Mouse (Mus musculus) myocyte (in vitro differentiated cells): ENCODE measurements around the gene Pde4d.

Experiments used
- CEBPB ChIP-seq: IDR thresholded peaks from 2 replicates; pipeline ENCODE4 v1.6.1; 2011; ENCODE audit warnings: mild to moderate bottlenecking, moderate library complexity; ENCODE audit not compliant: poor library complexity, insufficient read depth, severe bottlenecking
- E2F4 ChIP-seq: IDR thresholded peaks from one replicate; pipeline ENCODE4 v1.6.1; 2011; ENCODE audit warnings: mild to moderate bottlenecking, control low read depth, moderate library complexity; ENCODE audit not compliant: insufficient read depth
- MAX ChIP-seq: IDR thresholded peaks from one replicate; pipeline ENCODE4 v1.6.1; 2011; ENCODE audit warnings: low read depth, mild to moderate bottlenecking, control low read depth
- MYOD1 ChIP-seq, 3 experiments: IDR thresholded peaks; one replicate each; pipeline ENCODE4 v1.6.1; 2011; ENCODE audit warnings: control low read depth in 2 of 3, low read depth in 2 of 3, mild to moderate bottlenecking in 2 of 3, moderate library complexity in 1 of 3; ENCODE audit not compliant: insufficient read length in 2 of 3, control insufficient read depth in 1 of 3
- MYOG ChIP-seq, 3 experiments: IDR thresholded peaks; one replicate each; pipeline ENCODE4 v1.6.1; 2011; ENCODE audit warnings: control low read depth in 2 of 3, low read depth in 2 of 3, mild to moderate bottlenecking in 2 of 3; ENCODE audit not compliant: insufficient read length in 2 of 3, control insufficient read depth in 1 of 3, insufficient read depth in 1 of 3
- POLR2A ChIP-seq: IDR thresholded peaks from one replicate; pipeline ENCODE4 v1.6.1; 2011; ENCODE audit warnings: low read depth, mild to moderate bottlenecking, control low read depth, moderate library complexity; ENCODE audit not compliant: insufficient read length
- POLR2AphosphoS2 ChIP-seq: IDR thresholded peaks from one replicate; pipeline ENCODE4 v1.6.1; 2011; ENCODE audit warnings: low read depth, control low read depth; ENCODE audit not compliant: insufficient read length
- REST ChIP-seq: IDR thresholded peaks from one replicate; pipeline ENCODE4 v1.6.1; 2011; ENCODE audit warnings: mild to moderate bottlenecking, control low read depth, moderate library complexity; ENCODE audit not compliant: insufficient read depth, insufficient read length
- SRF ChIP-seq: IDR thresholded peaks from one replicate; pipeline ENCODE4 v1.6.1; 2011; ENCODE audit warnings: low read depth; ENCODE audit not compliant: control insufficient read depth, insufficient read length
- TCF12 ChIP-seq: IDR thresholded peaks from one replicate; pipeline ENCODE4 v1.6.1; 2011; ENCODE audit warnings: mild to moderate bottlenecking, control low read depth; ENCODE audit not compliant: poor library complexity, insufficient read depth, severe bottlenecking
- USF1 ChIP-seq: IDR thresholded peaks from one replicate; pipeline ENCODE4 v1.6.1; 2011; ENCODE audit warnings: low read depth, mild to moderate bottlenecking, control low read depth, moderate library complexity

DNA sequence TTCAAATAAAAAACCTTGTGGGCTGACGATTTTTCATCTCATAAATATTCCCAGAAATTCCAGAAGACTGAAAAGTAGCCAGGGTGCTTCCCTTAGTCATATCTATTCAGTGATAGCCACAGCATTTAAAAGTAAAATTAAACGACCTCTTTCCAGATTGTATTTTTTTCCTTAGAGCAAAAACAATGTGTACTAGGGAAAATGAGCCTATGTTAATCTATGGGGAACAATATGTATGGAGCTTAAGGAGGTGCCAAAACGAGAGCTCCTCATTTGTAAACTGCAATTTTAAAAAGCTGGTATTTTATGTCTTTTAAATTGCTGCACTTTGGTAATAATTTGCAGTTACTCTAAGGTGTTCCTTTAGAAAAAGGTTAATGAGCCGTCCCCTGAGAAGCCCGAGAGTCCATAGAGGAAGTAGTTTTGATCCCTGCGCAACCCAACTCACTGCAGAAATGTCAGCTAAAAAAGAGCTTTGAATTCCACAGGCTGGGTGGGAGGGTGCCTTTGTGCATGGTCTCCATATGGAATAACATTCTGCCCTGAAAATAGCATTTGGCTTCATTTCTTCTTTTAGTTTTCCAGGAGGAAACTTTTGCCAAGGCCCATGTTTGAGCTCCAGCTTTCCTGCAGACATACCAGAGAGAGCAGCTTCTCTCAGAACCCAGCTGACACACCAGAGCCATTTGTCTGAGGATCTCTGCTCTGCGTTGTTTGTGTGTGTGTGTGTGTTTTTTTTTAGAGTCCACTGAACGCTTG is 1222.0 kb downstream of the Pde4d start:
- no peak for TF ChIP-seq REST
- no peak for TF ChIP-seq POLR2A
- no peak for TF ChIP-seq TCF12
- no peak for TF ChIP-seq MAX
- no peak for TF ChIP-seq MYOD1 (IDR thresholded peaks at IDR 0.05; ENCODE audit: control insufficient read depth in 1 of 3, insufficient read length in 2 of 3, low read depth in 2 of 3)
- no peak for TF ChIP-seq E2F4
- TF ChIP-seq MYOG (IDR thresholded peaks at IDR 0.05; ENCODE audit: control insufficient read depth in 1 of 3, insufficient read depth in 1 of 3, insufficient read length in 2 of 3, low read depth in 2 of 3): no peak
- no peak for TF ChIP-seq CEBPB
- TF ChIP-seq SRF: no peak
- TF ChIP-seq USF1: no peak
- TF ChIP-seq POLR2AphosphoS2: no peak
